Mouse (Mus musculus) bone marrow macrophage, adult 2 months (primary cell): ENCODE measurements around the gene Cgrrf1.

Source experiments
- CTCF ChIP-seq: IDR thresholded peaks from 2 replicates; pipeline ENCODE4 v1.5.1; 2012; ENCODE audit warnings: low read depth, mild to moderate bottlenecking, low read length, moderate library complexity
- POLR2A ChIP-seq: IDR thresholded peaks from 2 replicates; pipeline ENCODE4 v1.6.1; 2012; ENCODE audit warnings: mild to moderate bottlenecking, low read depth, low read length, borderline replicate concordance

GRCm38 (mm10) chr14:46884701-46885428 lies 52.9 kb downstream of the Cgrrf1 start:
- TF ChIP-seq POLR2A (no peak), CTCF (no peak)
